Mouse (Mus musculus) adrenal gland, postnatal 14 days (tissue): ENCODE data around the gene Sema4f. TPM values are rescaled to one million over a fixed set of nuclear protein-coding genes. Genes with fewer than 3 reads are reported as not detected.

Source experiments
- DNase-seq: peaks from one replicate; pipeline ENCODE4 v3.0.0; 2021; ENCODE audit warnings: mixed read lengths
- long read RNA-seq, 2 experiments: library from polyadenylated mRNA; stranded (forward); transcript quantifications; one replicate each; pipeline ENCODE4 v2.0.0; 2021
- total RNA-seq: library from RNA; stranded (reverse); gene quantifications from 2 replicates; pipeline ENCODE4 v1.2.3, GENCODE M21; 2021

Gene Sema4f
- total RNA-seq = 0.48 and 1.8 TPM in 2 replicates
- long read RNA-seq, experiment 1, full-length matches to known transcripts = 2 of 2 reads
- long read RNA-seq, experiment 1, partial matches to known transcripts = 0 of 2 reads
- long read RNA-seq, experiment 1, other reads (novel, unspliced or antisense) = 0 of 2 reads
- long read RNA-seq, experiment 2, partial matches to known transcripts = 0 of 1 reads
- long read RNA-seq, experiment 2, other reads (novel, unspliced or antisense) = 1 of 1 reads

GRCm38 (mm10) chr6:82939167-82939912, at the start of gene Sema4f:
Gene Sema4f, minus strand, starts transcription at chr6:82939769.
- DNase-seq = peak; percentile 74

DNA sequence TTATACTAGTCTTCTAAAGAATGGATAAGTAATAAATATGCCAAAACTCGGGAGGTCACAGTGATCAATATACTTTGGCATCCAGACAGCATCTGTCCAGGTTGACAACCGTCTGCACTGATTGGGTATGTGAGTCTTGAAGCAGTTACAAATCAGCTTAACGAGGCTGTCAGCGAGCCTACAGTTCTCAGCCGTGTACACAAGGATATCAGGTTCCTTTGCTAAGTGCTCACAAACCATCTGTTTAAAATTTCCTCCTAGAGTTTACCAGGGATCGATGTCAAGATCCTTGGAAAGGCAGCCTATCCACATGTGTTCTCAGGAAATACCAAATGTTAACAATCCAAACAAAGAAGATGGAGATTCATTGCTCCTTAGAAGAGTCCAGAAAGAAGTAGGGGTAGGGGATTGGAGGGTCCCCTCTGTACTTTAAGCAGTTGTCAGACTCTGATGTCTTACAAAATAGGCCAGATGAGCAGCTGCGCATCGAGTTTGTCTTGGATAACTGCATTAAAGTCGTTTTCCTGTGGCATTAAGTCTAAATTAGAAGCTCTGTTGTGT, 47.9 kb upstream of the Sema4f start:
- no peak for DNase-seq

DNA sequence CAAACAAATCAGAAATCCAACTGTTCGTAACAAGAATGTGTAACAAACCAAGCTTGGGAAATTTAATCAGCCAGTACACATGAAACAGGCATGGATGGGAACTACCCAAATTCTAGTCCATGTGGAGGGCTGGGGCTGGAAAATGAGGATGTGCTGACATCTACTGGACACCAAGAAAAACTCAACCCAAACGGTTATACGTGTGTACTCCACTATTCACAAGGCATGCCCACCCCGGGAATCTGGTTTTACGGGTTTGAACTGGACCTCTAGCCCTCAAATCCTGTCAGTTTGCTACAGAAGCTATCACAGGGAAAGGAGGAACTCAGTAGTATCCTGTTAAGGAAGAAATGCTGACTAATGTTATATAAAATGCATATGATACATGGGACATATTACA, 31.5 kb upstream of the Sema4f start:
- peak; percentile 72 for DNase-seq

DNA sequence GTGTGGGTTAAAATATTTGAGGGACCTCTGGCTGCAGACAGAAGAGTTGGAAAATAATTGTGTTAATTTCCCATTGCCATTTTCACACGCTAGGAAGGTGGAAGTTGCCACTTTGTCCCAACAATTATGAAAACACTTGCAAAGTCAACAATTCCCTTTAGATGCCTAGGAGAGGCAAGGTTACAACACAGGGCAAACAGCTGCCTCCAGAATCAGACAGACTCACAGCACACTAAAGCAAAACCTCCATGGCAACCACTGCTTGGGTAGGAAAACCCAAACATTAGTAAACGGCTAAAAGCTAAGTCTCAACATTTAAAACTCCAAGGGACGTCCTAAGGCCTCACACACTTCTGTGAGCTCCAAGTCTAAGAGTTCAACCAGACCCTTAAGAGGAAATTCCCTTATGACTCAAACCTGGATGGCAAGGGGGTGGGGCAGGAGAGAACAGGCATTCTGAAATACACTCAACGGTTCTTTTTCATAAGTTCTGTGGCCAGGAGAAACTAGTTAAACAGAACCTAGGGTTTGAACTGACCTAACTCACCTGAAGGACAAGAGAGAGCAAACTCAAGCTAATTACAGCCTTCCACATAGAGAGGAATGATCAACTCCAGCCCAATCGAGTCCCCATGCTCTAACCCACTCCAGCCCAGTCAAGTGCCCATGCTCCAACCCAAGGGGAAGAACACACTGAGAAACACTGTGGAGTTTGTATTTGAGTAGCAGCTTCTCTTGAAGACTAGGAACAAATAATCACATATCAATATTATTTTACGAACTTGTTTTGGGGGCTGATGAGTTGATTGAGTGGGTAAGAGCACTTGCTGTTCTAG, 29.9 kb upstream of the Sema4f start:
- DNase-seq = no peak

- DNase-seq = no peak
Measured at GRCm38 (mm10) chr6:82961664-82962063, 22.1 kb upstream of the Sema4f start.

DNA sequence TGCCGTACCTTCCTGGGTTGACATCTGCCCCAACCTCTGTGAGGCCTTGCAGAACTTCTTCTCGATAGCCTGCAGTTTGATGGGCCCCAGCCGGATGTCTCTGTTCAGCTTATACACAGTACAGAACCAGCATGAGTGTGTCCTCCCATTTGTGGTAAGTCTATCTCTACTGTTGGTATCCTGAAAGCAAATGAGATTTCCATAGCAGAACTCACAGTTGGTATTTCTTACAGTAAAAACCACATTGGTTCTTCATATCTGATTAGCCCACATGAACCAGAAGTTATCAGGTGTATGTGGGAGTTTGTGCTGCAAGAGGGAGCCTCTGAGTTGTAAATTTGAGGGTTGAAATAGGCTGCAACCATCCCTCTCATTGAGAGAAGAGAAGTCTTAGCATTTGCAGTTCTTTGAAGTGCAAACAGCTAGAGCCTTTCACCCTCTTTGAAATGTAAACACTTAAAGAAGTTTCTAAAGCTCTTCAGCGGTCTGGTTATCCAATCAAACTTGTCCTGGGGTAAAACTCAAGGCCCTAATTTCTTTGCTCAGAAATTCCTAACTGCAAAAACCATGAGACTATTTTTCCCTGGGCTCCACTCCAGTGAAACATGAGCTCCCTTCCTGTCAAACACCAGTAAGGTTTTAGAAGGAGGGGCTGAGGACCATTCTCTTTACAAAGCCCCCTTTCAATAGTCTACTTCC, 17.1 kb upstream of the Sema4f start:
- DNase-seq = no peak

DNA sequence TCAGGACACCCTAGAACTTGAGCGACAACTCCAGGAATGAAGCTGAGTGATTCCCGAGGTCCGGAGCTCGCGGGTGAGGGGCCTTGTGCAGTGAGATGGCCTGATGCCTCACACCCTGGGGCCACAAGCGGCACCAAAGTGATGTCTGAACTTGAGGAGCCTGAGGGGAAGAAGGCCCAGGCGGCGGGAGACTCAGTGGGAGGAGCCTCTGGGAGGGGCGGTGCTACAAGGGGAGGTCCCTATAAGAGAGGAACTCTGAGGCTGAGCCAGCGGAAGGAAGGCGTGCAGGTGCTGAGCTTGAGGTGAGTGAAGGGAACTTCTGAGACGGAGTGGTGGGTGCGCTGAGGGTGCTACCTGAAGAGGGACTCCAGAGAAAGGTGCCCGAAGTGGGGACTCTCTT, 7.1 kb upstream of the Sema4f start, which contains the start of gene M1ap:
TSS of gene M1ap (plus strand) at position 252 of the 400 bp plus-strand sequence.
- DNase-seq = no peak

GRCm38 (mm10) chr6:82945750-82946149, 6.2 kb upstream of the Sema4f start:
- no peak for DNase-seq

DNA sequence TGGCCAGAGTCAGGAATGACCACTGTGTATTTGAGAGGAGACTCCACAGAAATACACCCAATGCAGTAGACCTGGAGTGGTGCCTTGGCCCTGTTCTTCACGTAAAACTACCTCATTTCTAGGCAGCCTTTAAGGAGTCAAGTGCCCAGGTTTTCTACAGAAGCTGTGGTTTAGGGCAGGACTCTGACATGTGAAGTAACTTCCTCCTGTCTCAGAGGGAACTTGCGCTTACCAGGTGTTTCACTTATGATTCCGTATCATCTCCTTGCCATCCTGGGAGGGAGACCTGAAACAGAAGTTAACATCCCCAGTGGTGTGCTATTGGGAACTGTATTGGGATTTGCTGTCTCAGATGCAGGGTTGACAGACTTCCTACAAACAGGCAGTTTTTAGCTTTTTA, 1.2 kb upstream of the Sema4f start:
- no peak for DNase-seq

GRCm38 (mm10) chr6:82934616-82935230, 4.8 kb downstream of the Sema4f start:
- no peak for DNase-seq

- DNase-seq = no peak
Measured at GRCm38 (mm10) chr6:82927617-82928016, 12.0 kb downstream of the Sema4f start.

- DNase-seq = no peak
Measured at GRCm38 (mm10) chr6:82926528-82926927, 13.0 kb downstream of the Sema4f start.

DNA sequence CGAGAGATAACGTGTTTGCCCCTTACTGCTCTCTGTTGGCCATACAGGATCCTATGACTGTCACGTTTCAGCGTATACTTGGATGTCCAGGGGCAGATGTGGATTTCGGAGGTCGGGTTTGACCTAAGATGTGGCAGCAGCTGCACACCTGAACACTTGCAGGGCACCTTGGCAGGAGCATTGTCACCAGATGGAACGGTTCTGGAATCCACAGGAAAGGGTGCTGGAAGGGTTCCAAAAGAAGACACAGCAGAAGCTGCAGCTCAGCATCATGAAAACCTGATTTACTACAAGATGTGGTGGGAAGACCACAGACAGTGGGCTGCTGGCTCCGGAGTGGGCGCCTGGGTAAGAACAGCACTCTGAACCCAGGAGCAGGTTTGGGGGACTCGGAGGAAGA, 13.5 kb downstream of the Sema4f start:
- DNase-seq = no peak

DNA sequence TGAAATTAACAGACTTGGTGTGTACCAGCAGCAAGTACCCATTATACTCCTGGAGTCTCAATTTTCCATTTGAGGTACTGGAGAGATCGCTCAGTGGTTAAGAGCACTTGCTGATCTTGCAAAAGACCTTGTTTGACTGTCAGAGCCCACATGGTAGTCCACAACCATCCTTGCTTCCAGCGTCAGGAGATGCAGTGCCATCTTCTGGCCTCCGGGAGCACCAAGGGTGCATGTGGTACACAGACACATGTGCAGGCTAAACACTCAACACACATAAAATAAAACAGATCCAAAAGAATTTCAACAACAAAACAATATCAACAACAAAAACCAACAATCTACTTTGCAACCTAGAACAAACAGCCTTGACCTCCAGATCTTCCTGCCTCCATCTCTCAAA, 14.6 kb downstream of the Sema4f start:
- no peak for DNase-seq

DNA sequence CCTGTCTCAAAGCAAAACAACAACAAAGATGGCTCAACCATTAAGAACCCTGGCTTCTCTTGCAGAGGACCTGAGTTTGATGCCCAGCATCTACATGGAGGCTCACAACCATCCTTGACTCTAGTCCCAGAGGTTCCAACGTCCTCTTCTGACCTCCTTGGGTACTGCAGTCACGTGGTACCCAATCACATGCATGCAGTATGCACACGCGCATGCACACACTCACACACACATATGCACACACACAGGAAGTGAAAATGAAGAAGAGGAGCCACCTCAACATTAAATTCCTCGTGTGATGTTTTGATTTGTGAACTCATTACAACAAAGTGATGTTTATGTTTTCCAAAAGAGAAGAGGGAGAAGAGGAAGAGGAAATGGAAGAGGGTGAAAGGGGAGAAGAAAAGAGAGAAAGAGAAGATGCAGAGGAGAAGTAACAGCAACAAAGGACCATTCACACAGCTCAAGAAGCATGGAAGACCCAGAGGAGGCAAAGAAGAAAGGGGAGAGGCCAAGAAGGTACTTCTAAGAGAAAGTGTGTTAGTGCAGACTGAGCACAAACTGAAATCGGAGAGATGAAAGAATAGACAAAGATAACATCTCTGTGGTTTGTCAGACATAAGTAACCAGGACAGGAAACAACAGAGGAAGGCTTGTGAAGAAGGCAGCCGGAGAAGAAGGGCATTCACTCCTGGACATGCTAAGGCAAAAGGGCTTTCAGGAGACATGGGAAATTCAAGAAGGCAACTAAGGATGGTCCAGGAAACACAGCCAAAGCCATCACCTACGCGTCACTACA, 17.9 kb downstream of the Sema4f start:
- no peak for DNase-seq

- DNase-seq = no peak
Measured at GRCm38 (mm10) chr6:82919520-82919919, 20.0 kb downstream of the Sema4f start.

DNA sequence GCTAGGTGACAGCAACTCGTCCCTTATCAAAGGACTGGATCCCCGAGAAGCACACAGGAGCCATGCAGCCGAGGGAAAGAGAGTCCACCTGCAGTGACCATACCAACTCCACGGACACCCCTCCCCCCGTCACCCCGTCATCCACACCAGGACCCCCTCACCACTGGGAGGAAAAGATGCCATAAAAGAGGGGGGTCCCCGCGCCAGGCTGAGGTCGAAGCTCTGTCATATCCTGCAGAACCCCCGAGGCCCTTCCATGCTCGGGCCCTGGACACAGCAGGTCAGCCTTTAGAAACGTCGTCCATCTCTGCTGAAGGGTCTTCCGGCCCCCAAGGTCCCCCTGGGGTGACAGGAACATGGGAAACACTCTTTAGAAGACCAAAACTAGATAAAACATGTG, 21.2 kb downstream of the Sema4f start:
- DNase-seq = no peak

DNA sequence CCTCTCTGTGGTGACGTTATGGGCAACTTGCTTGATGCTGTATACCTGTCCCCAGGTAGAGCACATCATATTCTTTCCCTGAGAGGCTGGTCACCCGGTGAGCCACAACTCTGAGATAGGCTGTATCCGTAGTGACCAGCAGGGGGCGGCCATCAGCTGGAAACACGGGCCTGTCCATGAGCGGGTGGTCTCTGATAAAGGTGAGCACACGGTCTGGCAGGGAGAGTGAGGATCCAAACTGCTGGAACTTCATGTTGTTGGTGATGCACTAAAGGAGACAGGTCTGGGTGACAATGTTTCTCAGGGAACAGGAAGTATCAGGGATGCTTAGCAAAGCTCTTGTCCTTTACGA, 21.8 kb downstream of the Sema4f start:
- DNase-seq = peak; percentile 68

- no peak for DNase-seq
Measured at GRCm38 (mm10) chr6:82917076-82917777, 22.3 kb downstream of the Sema4f start.

- no peak for DNase-seq
Measured at GRCm38 (mm10) chr6:82916459-82916858, 23.1 kb downstream of the Sema4f start.
